Mouse (Mus musculus) induced T-regulatory cell, adult 2 months (primary cell): ENCODE data around the gene Olah.
A peak's percentile ranks its signal among the peaks of the same experiment; 100 is the strongest.

Experiments
- DNase-seq: peaks from one replicate; pipeline ENCODE4 v3.0.0-alpha.2; 2012; ENCODE audit warnings: low read depth

Olah gene

DNA sequence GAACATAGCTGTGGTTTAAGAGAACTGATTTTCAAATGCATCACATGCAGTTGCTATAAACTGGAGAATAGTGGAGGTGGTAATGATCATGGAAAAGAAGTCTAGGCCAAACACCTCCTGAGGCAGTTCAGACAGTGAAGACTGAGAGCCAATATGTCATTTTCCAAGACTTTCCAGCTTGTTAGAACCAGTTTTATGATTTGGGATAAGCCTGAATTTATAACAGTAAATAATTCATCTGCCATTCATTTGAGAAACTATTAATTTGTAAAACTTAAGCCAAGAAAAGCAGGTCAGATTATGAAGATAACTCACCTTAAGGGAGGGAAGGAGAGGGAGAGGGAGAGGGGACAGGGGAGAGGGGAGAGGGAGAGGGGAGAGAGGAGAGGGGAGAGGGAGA lies 43.9 kb downstream of the Olah start:
- no peak for DNase-seq

DNA sequence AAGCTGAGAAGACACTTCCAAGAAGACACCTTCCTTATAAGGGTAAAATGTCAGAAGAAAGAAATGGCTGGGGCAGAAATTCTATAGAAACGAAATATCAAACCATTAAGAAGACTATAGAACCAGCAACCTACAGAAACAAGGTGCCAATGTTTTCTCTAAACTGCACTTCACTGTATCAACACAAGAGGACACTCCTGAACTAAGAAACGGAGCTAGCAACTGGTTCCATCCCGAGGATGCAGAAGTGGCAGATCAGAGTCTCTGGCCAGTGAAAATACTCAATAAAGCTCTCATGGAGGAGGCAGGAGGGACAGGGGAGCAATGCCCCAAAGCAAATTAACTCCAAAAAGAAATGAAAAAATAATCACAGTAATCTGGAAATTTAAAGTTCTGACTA lies 48.1 kb downstream of the Olah start:
- peak; percentile 59 for DNase-seq

DNA sequence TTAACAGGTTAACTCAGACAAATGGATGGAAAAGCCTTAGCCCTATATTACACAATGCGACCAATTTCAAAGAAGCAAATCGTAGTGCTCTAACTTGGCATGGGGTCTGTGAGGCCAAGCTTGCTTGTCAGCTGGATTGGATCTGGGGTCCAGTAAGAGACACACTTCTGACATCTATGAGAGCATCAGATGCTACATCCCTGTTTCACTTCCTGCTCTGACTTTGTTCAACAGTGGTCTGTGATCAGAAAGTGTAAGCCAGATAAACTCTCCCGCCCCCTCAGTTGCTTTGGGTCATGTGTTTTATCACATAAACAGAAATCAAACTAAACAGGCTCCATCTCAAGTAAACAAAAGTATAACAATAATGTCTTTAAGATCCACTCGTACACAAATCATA lies 48.6 kb downstream of the Olah start:
- DNase-seq, result no peak

DNA sequence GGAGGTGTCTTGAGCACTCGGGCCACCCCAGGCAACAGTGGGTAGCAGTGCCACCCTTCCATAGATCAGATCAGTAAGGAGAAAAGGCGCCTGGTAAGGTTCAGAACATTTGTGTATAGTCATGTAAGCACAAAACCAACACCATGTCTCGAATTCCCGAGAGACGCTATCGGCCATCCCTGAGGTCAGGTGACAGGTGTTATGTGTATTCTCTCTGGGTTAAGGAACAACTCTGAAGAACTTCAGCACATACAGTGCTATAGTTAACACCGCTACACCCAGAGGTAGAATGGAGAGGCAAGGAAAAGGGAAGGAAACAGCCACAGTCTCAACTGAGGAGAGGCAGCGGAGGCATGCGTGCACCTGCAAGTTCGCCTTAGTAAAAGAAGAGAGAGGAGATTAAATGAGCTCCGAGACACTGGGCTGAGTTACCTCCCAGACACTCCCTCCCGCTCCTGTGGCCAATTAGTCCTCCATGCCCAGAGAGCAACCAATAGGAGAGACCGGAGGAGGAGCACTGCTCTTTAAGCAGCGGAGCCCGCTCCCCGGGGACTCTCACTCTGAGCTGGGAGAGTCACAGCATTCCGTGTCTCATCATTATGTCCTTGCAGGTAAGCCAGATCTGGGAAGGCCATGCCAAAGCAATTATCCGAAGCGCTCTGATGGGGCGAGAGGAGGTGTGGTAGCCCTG lies 61.3 kb downstream of the Olah start, which contains the start of gene Acbd7:
TSS of gene Acbd7 (plus strand) at position 558 of the 691 bp plus-strand sequence.
- DNase-seq, result peak; percentile 78

DNA sequence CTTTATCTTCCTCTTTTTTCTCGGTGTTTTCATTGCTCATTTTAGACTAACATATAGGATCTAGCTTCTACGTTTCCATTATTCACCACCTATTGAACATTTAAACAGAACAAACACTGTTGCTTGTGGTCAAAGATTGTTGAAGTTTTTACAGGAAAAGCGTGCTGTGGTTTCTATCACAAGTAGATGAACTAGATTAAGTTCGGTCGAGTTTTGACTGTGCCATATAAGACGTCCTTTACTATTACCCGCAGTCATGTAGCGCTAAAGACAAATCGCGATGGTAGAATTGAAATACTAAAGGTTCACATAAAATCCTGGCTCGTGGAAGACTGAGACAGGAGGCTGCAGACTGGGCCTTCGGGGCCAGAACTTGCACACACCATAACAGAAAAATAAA lies 63.2 kb downstream of the Olah start:
- peak; percentile 79 for DNase-seq

DNA sequence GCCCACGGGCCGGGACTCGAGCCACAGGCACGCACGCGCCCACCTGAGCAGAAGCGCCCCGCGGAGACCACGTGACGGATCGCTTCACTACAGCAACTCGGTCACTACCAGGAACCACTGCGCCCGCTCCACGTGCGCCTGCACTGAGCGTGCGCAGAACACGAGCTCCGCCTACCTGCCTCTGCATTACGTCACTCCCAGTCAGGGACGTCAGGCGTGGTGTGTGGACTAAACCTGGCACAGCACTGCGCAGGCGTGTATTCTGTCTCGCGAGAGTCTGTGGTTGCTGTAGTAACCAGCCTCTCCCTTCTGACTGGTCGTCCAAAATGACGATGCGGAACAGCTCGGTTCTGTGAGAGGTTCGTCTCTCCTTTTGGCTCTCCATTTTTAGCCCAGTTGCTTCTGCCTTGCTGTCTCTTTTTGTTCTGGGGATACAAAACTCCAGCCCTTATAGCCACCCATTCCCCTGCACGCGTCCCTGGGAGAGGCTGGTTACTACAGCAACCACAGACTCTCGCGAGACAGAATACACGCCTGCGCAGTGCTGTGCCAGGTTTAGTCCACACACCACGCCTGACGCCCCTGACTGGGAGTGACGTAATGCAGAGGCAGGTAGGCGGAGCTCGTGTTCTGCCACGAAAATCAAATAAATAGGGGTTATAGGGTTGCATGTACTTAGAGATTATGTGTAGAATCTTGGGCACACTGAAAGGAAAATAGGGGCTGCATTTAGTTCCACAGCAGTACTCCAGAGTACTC lies 64.3 kb downstream of the Olah start, which contains the start of gene Rpp38:
TSS of gene Rpp38 (minus strand) at position 160 of the 759 bp plus-strand sequence.
- peak; percentile 98 for DNase-seq

DNA sequence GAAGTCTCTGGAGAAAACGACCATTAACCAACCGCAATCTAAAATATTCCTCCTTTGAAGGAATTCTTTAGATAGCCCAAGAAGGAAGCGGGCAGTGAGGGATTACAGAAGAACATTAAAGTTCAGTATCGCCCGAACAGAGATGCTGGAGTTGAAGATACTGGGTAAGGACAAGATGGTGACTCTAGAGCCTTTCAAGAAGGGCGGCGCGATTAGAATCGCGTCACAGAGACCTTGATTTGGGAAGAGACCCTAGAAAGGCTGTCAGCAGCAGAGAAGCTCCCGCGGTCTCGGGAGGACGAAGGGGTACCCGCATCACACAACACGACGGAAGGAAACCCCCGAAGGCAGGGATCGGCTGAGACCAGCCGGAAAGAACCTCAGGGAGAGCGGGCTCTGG lies 65.0 kb downstream of the Olah start:
- no peak for DNase-seq

DNA sequence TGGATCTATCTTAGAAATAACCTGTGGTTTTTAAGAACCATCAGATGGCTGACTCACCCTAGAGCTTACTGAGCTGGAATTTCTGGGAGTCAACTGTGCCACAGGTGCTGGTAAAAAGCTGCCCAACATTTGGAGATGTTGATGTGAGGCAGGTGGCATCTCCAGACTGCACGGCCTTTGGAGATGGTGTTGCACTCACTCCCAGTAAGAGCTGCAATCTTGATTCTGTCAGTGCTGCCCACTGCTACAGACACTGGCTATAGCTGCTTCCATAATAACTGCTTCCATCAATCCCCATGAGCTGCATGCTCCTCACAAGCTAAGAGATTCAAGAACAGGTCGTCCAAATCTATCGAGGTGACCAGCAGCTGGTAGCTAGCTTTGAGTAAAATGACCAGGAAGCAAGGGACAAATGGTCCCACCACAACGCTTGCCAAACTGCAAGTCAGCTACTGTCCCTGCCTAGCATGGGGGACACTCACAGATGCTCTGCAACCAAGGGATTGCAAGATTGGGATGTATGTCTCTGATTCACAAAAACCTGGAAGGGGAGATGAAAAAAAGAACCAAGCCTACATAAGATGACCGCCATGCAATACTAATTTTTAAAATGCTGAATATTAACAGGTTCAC lies 65.8 kb downstream of the Olah start:
- no peak for DNase-seq

DNA sequence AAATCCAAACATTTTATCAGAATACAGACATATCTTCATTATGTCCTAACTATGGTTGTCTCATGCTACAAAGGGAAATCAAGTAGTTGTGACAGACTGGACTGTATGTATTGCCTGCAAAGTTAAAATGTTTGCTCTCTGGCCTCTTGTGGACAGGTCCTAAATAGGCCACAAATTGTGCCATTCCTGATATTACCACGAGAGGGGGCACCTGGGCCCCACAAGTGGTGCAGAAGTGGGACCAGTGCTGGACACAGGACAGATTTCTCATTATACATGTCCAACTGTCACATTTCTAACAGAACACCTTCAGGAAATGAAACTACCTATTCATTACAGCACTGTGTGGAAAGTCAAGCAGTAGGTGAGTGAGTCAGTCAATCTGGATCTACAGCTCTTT lies 69.7 kb downstream of the Olah start:
- peak; percentile 61 for DNase-seq

DNA sequence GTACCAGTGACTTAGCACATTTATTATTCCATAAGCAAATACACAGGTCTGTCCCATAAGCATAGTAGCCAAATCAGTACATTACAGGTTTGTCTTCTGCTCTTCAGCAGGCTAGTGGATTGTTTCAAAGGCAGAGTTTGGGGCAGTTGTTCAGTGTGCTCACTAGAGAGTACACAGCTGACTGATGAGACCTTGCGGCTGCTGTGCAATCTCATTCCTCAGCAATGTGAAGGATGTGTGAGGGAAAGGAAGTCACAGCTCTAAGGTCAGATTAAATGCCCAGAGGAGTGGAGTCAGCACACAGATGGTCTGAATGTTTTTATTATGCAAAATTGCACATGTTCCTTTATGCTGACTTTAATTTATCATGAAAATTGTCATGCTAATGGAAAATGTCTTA lies 70.5 kb downstream of the Olah start:
- no peak for DNase-seq

DNA sequence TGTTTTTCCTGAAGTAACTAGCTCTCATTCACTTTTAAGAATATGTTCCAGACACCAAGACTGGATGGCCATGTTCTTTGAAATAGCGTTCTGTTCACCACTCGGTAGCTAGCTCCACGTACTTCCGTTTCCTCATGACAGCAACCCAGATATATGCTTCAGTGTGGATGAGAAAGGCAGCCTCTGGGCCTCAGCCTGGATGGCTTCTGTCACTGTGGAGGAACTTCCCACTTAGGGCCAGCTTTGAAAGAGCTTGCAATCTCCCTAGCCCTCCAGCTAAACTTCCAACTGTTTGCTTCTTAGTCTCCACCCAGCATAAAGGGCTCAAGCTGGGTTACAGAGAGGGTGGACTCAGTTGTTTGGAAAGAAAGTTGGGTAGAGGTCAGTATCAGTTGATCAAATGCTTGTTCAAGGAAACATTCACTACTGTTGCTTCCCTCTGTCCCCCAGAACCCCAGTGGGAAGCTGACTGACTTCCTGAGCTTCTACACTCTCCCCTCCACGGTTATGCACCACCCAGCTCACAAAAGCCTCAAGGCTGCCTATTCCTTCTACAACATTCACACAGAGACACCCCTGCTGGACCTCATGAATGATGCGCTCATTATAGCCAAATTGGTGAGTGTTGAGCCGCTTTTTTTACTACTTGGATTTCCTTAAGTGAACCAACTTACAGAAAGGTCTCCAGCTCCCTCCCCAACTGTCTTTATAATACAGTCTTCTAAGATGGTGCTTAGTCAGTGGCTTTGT lies 72.5 kb downstream of the Olah start:
- DNase-seq, result no peak

DNA sequence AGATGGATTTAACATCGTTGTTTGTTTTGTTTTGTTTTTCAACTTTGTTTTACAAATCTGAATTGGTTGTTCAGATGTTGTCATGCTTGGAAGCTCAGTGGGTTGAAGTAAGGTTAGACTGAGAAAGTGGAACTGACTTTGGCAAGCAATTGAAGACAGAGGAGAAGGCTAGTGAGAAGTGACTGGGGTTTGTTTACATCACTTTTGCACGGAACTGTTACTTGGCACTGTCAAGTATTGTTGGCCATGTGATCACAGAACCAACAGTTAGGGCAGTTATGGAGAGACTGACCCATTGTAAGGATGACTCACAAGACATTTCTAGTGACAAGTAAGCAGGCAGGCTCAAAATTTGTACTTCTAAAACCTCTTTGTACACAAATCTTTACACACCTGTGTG lies 73.9 kb downstream of the Olah start:
- no peak for DNase-seq

DNA sequence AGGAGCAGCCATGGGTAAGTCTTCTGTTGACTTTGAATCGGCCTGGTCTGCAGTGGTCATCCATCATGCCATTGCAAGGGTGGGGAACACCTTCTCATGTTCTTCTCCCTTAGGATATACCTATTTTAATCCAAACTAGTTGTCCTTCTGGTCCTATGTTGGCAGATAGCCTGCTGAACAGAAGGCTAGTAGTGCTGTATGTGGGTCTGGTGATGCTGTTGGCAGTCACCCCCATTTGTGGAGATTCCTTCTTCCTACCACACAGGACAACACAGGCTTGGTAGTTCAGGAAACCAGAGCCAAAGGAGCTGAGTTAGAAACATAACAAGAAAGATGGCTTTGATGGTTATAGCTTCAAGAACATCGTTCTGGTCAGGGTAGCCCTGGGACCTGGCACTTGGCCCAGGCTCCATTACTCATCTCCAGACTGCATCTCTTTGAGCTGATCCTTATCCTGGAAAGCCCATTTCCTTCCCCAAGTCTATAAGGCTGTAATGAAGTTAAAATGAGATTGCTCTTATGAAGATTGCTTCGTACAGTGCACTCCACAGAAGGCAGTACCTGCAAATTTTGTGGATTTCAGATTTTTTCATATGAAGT lies 91.5 kb downstream of the Olah start:
- no peak for DNase-seq

DNA sequence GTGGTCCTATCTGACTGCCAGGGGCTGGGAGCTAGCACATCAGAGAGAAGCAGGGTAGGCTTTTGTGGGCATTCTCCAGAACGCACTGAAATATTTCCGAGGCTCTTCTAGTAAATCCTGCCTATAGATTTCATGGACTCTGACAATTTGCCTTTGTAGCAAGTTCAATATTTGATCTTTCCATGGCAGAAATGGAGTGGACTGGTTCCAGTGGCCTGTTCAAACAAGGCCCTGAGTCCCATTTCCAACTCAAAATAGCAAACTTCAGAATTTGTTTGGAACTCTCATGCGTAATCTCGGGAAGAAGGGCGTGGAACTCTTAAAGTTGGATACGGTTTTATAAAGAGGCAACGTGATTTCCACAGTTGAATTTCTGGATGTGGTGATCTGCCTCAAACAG lies 101.2 kb downstream of the Olah start:
- DNase-seq, result no peak

DNA sequence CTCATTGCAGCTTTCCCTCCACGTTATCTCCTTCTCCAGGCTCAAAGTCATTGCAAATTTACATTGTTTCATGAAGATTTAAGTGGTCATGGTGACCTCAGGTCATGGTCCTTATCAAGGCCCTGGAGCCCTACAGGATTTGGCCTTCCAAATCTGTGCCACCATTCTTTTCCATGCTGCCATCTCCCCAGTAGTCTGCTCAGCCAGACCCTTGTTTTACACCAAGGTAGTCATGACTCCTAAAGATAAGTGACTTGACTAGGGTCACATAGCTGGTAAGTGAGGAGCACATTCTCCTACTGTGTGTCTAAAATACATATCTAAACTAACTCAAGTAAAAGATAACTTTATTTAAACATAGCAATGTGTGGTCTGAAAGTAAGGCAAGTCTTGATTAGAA lies 104.8 kb downstream of the Olah start:
- no peak for DNase-seq
